Mouse (Mus musculus): Measurements from ENCODE around the gene Ube2b. TPM values are rescaled to one million over a fixed set of nuclear protein-coding genes. Genes with fewer than 3 reads are reported as not detected.

Ube2b gene
- polyA plus RNA-seq, 1 experiment = 67.0 TPM

DNA sequence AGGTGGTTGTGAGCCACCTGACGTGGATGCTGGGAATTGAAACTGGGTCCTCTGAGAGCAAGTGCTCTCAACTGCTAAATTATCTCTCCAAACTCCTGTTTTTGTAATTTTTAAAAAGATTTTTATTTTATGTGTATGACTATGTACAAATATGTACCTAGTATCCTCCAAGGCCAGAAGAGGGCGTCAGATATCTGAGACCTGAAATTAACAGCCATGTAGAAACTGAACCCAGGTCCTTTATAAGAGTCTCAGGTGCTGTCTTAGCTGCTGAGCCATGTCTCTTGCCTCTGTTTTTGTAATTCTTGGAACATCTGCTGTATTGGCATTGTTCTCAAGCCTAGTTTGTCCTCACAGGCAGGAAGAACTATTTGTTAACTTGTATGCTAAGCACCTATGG lies 31.1 kb downstream of the Ube2b start:
- Histone ChIP-seq H3K4me2 (ENCODE audit: low read depth) (no peak overlapping the region), H3ac (ENCODE audit: control insufficient read depth, insufficient read length) (no peak overlapping the region), H3K4me3 (no peak overlapping the region), H3K27me3 (ENCODE audit: control insufficient read depth, insufficient read depth, insufficient read length) (no peaks in the 10 kb centered on the region), H3K36me3 (ENCODE audit: control insufficient read depth, insufficient read depth) (peaks cover 23% of the 10 kb centered on the region), H3K79me2 (ENCODE audit: control insufficient read depth, insufficient read depth) (peaks cover 14% of the 10 kb centered on the region)
- TF ChIP-seq SRF (IDR thresholded peaks at IDR 0.05; ENCODE audit: control insufficient read depth, insufficient read length, low read depth) (no peak), TCF3 (IDR thresholded peaks at IDR 0.05; ENCODE audit: insufficient read length, low read depth) (no peak)

DNA sequence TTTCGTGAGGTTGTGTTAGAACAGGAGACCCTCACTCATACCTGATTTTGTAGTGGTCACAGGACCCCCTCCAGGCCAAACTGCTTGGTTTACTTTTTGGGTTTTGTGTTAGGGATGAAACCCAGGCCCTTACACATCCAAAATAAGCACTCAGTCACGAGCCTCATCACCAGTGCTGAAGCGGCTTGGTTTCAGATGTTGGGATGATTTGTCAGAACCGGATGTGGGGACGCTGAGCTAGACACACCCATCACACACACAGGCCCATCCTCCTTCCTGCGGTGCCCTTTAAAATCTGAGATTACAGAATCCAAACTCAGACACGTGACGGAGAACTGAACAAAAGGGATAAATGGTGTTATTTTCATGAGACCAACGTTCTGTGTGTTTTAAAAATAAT lies 31.7 kb downstream of the Ube2b start:
- peak overlapping the region; percentile 49 for H3K4me2 ChIP-seq (ENCODE audit: low read depth)
- peaks cover 14% of the 10 kb centered on the region for H3K79me2 ChIP-seq (ENCODE audit: control insufficient read depth, insufficient read depth)
- no peaks in the 10 kb centered on the region for H3K27me3 ChIP-seq (ENCODE audit: control insufficient read depth, insufficient read depth, insufficient read length)
- peaks cover 23% of the 10 kb centered on the region for H3K36me3 ChIP-seq (ENCODE audit: control insufficient read depth, insufficient read depth)
- no peak overlapping the region for H3ac ChIP-seq (ENCODE audit: control insufficient read depth, insufficient read length)
- H3K4me3 ChIP-seq = peak overlapping the region; percentile 43
- no peak for TF ChIP-seq CEBPB (IDR thresholded peaks at IDR 0.05; ENCODE audit: insufficient read depth, poor library complexity, severe bottlenecking)
- no peak for TF ChIP-seq MYOD1 (IDR thresholded peaks at IDR 0.05; ENCODE audit: control insufficient read depth in 1 of 3, insufficient read length in 2 of 3, low read depth in 2 of 3)
- TF ChIP-seq MYOG (IDR thresholded peaks at IDR 0.05; ENCODE audit: control insufficient read depth in 1 of 3, insufficient read depth in 1 of 3, insufficient read length in 2 of 3, low read depth in 2 of 3) = no peak
- TF ChIP-seq TCF12 (IDR thresholded peaks at IDR 0.05; ENCODE audit: insufficient read depth, poor library complexity, severe bottlenecking) = no peak
- no peak for TF ChIP-seq SRF (IDR thresholded peaks at IDR 0.05; ENCODE audit: control insufficient read depth, insufficient read length, low read depth)
- TF ChIP-seq REST (IDR thresholded peaks at IDR 0.05; ENCODE audit: insufficient read depth, insufficient read length) = no peak
- no peak for TF ChIP-seq POLR2AphosphoS2 (IDR thresholded peaks at IDR 0.05; ENCODE audit: insufficient read length, low read depth)
- TF ChIP-seq POLR2A (IDR thresholded peaks at IDR 0.05; ENCODE audit: insufficient read length, low read depth) = no peak
- no peak for TF ChIP-seq E2F4 (IDR thresholded peaks at IDR 0.05; ENCODE audit: insufficient read depth)
- no peak for TF ChIP-seq MAX (IDR thresholded peaks at IDR 0.05; ENCODE audit: low read depth)
- no peak for TF ChIP-seq TCF3 (IDR thresholded peaks at IDR 0.05; ENCODE audit: insufficient read length, low read depth)
- no peak for TF ChIP-seq USF1 (IDR thresholded peaks at IDR 0.05; ENCODE audit: low read depth)

DNA sequence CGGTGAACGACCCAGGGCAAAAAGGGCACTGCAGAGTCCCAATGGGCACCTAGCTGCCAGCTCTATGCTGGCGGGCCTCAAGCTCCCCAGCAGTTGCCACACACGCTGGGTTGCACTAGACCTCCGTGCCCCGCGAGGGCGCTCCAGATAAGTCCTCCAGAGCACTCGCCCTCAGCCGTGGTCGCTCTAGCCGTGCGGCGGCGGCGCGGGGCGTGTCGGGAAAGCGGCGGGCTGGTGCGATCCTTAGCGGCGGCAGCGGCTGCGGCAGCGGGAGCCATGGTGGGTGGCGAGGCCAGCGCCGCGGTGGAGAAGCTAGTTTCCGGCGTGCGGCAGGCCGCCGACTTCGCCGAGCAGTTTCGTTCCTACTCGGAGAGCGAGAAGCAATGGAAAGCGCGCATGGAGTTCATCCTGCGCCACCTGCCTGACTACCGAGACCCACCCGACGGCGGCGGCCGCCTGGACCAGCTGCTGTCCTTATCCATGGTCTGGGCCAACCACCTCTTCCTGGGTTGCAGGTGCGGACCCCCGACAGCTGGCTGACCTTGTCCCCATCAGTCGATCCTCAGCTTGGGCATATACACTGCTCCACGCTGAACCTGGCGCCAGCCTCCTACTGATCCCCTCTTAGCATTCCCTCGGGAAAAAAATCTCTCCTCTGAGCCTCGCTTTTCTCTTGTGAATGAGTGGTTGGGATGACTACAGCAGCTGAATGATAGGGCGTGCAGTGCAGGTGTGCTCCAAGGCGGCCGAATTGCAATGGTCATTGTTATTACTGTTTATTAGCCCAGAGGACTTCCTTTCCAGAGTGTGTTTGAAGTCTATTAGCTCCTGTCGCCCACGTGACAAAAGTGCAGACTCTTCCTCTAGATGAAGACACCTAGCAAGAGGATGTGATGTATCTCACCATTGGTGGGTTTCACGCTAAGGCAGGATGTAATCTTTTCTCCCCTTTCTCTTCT lies 32.8 kb downstream of the Ube2b start, which contains the start of gene Cdkn2aipnl:
TSS of gene Cdkn2aipnl (plus strand) at position 219 of the 959 bp plus-strand sequence.
- H3K4me2 ChIP-seq (ENCODE audit: low read depth) = peak within 1 kb of the TSS; percentile 73
- TF ChIP-seq MYOG (IDR thresholded peaks at IDR 0.05; ENCODE audit: control insufficient read depth in 1 of 3, insufficient read depth in 1 of 3, insufficient read length in 2 of 3, low read depth in 2 of 3) = peak in 2 of 3 experiments; percentile 35 to 79
- peak; percentile 19 for TF ChIP-seq MAX (IDR thresholded peaks at IDR 0.05; ENCODE audit: low read depth)
- no peak for TF ChIP-seq TCF12 (IDR thresholded peaks at IDR 0.05; ENCODE audit: insufficient read depth, poor library complexity, severe bottlenecking)
- peak; percentile 83 for TF ChIP-seq E2F4 (IDR thresholded peaks at IDR 0.05; ENCODE audit: insufficient read depth)
- TF ChIP-seq POLR2A (IDR thresholded peaks at IDR 0.05; ENCODE audit: insufficient read length, low read depth) = peak; percentile 91
- TF ChIP-seq USF1 (IDR thresholded peaks at IDR 0.05; ENCODE audit: low read depth) = peak; percentile 79
- 0 out of 2 replicates have a peak, but pooled peaks have one; percentile 38 for TF ChIP-seq CEBPB (IDR thresholded peaks at IDR 0.05; ENCODE audit: insufficient read depth, poor library complexity, severe bottlenecking)
- no peak for TF ChIP-seq TCF3 (IDR thresholded peaks at IDR 0.05; ENCODE audit: insufficient read length, low read depth)
- no peak for TF ChIP-seq SRF (IDR thresholded peaks at IDR 0.05; ENCODE audit: control insufficient read depth, insufficient read length, low read depth)
- peak in 2 of 3 experiments; percentile 7 to 58 for TF ChIP-seq MYOD1 (IDR thresholded peaks at IDR 0.05; ENCODE audit: control insufficient read depth in 1 of 3, insufficient read length in 2 of 3, low read depth in 2 of 3)
- TF ChIP-seq REST (IDR thresholded peaks at IDR 0.05; ENCODE audit: insufficient read depth, insufficient read length) = no peak
- peak; percentile 89 for TF ChIP-seq POLR2AphosphoS2 (IDR thresholded peaks at IDR 0.05; ENCODE audit: insufficient read length, low read depth)

DNA sequence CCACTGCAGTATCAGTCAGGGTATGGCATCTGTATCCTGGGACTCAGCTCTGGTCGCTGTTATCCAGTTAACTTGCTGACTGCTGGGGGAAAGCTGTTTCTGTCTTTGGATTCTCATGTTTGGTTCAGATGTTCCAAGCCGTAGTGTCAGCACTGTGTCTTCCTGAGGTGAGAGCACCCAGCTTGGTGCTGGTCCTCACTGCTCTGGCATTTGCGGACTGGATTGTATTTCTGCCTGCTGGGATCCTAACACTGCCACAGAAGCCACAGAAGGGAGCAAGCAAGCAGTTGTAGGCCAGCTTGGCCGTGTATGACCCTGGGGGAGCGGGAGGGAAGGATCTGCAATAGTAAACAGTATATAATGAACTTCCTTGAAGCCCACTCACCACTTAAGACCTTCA lies 33.9 kb downstream of the Ube2b start:
- Histone ChIP-seq H3K27me3 (ENCODE audit: control insufficient read depth, insufficient read depth, insufficient read length) (no peaks in the 10 kb centered on the region), H3K36me3 (ENCODE audit: control insufficient read depth, insufficient read depth) (peaks cover 14% of the 10 kb centered on the region), H3ac (ENCODE audit: control insufficient read depth, insufficient read length) (no peak overlapping the region), H3K4me3 (no peak overlapping the region), H3K4me2 (ENCODE audit: low read depth) (no peak overlapping the region), H3K79me2 (ENCODE audit: control insufficient read depth, insufficient read depth) (peaks cover 14% of the 10 kb centered on the region)
- TF ChIP-seq POLR2AphosphoS2 (IDR thresholded peaks at IDR 0.05; ENCODE audit: insufficient read length, low read depth) (no peak), SRF (IDR thresholded peaks at IDR 0.05; ENCODE audit: control insufficient read depth, insufficient read length, low read depth) (no peak), CEBPB (IDR thresholded peaks at IDR 0.05; ENCODE audit: insufficient read depth, poor library complexity, severe bottlenecking) (no peak), POLR2A (IDR thresholded peaks at IDR 0.05; ENCODE audit: insufficient read length, low read depth) (no peak), USF1 (IDR thresholded peaks at IDR 0.05; ENCODE audit: low read depth) (no peak), MYOD1 (IDR thresholded peaks at IDR 0.05; ENCODE audit: control insufficient read depth in 1 of 3, insufficient read length in 2 of 3, low read depth in 2 of 3) (no peak), TCF12 (IDR thresholded peaks at IDR 0.05; ENCODE audit: insufficient read depth, poor library complexity, severe bottlenecking) (no peak), MAX (IDR thresholded peaks at IDR 0.05; ENCODE audit: low read depth) (no peak), E2F4 (IDR thresholded peaks at IDR 0.05; ENCODE audit: insufficient read depth) (no peak), MYOG (IDR thresholded peaks at IDR 0.05; ENCODE audit: control insufficient read depth in 1 of 3, insufficient read depth in 1 of 3, insufficient read length in 2 of 3, low read depth in 2 of 3) (no peak), TCF3 (IDR thresholded peaks at IDR 0.05; ENCODE audit: insufficient read length, low read depth) (no peak), REST (IDR thresholded peaks at IDR 0.05; ENCODE audit: insufficient read depth, insufficient read length) (no peak)

More for the DNA sequence above, 32.8 kb downstream of the Ube2b start, which contains the start of gene Cdkn2aipnl:
- peak within 1 kb of the TSS; percentile 43 for H3K4me3 ChIP-seq
- H3ac ChIP-seq (ENCODE audit: control insufficient read depth, insufficient read length) = peak within 1 kb of the TSS; percentile 0
- peaks cover 14% of the 10 kb centered on the region for H3K79me2 ChIP-seq (ENCODE audit: control insufficient read depth, insufficient read depth)
- no peaks in the 10 kb centered on the region for H3K27me3 ChIP-seq (ENCODE audit: control insufficient read depth, insufficient read depth, insufficient read length)
- peaks cover 14% of the 10 kb centered on the region for H3K36me3 ChIP-seq (ENCODE audit: control insufficient read depth, insufficient read depth)

All from myocyte (in vitro differentiated cells).